Mouse (Mus musculus): ENCODE measurements at regions not wholly inside any gene's neighbourhood (a gene's known extent, or its start where the extent isn't known, plus 50 kb on each side); places are given as distances from the start of the nearest gene placed in this dataset.

DNA sequence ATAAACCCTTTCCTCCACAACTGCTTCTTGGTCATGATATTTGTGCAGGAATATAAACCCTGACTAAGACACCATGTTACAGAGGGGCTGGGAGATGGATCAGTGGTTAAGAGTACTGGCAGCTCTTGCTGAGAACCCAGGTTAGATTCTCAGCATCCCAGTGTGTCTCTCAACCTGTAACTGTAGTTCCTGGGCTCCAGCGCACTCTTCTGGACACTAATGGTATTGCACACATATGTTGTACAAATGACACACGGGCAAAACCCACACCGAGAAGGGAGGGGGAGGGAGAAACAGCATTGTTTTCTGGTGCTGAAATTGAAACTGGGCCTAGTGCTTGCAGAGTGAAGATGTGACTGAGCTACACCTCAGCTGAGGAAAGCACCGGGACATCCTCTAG, 81.0 kb upstream of the Ccdc39 start:
- 82% methylated on average over 4 of the region's 4 CpGs for WGBS
- ATAC-seq: no peak
- no peak overlapping the region for H3K27ac ChIP-seq
- H3K27me3 ChIP-seq: no peaks in the 10 kb centered on the region
- no peaks in the 10 kb centered on the region for H3K4me1 ChIP-seq (replicated peaks)
- no peak overlapping the region for H3K4me2 ChIP-seq (replicated peaks)
- H3K36me3 ChIP-seq: no peaks in the 10 kb centered on the region
- no peak overlapping the region for H3K4me3 ChIP-seq (replicated peaks)
- H3K9me3 ChIP-seq: no peaks in the 10 kb centered on the region
- H3K9ac ChIP-seq (replicated peaks): no peak overlapping the region

DNA sequence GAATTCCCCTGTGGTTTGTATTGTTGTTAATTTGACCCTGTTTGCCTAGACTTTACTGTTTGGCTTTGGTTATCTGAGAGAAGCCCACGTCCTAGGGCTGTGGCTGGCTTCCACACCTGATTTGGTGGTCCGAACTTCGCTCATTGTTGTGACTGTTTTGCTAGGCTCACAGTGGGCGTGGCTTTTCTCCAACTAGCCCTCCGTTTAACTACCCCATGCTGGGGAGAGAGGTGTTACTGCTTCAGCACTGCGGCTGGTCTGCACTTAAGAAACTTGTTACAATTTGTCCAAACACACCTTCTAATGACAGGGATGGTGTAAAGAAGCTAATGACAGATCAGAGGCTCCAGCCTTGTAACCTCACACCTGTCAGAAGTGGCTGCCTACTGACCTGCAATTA, 64.7 kb upstream of the Fxr1 start:
- no peaks in the 10 kb centered on the region for H3K36me3 ChIP-seq
- WGBS: under 1% methylated on average over 6 of the region's 6 CpGs

GRCm38 (mm10) chr3:33955854-33956624, 63.7 kb upstream of the Fxr1 start:
- ATAC-seq: peak; percentile 86
- Histone ChIP-seq H3K4me2 (replicated peaks) (peak overlapping the region; percentile 47), H3K9ac (replicated peaks) (no peak overlapping the region), H3K9me3 (no peaks in the 10 kb centered on the region), H3K4me3 (replicated peaks) (peak overlapping the region; percentile 17; the same call in 1 of the 2 replicates), H3K27ac (no peak overlapping the region), H3K4me1 (replicated peaks) (peaks cover 11% of the 10 kb centered on the region), H3K36me3 (no peaks in the 10 kb centered on the region), H3K27me3 (peaks cover 17% of the 10 kb centered on the region)
- 2% methylated on average over 19 of the region's 19 CpGs for WGBS

More for the DNA sequence above, 64.7 kb upstream of the Fxr1 start:
- no peak overlapping the region for H3K4me2 ChIP-seq (replicated peaks)
- H3K4me3 ChIP-seq (replicated peaks): no peak overlapping the region
- H3K9ac ChIP-seq (replicated peaks): no peak overlapping the region
- no peaks in the 10 kb centered on the region for H3K9me3 ChIP-seq
- no peak for ATAC-seq
- H3K4me1 ChIP-seq (replicated peaks): peaks cover 11% of the 10 kb centered on the region
- peaks cover 17% of the 10 kb centered on the region for H3K27me3 ChIP-seq
- no peak overlapping the region for H3K27ac ChIP-seq

DNA sequence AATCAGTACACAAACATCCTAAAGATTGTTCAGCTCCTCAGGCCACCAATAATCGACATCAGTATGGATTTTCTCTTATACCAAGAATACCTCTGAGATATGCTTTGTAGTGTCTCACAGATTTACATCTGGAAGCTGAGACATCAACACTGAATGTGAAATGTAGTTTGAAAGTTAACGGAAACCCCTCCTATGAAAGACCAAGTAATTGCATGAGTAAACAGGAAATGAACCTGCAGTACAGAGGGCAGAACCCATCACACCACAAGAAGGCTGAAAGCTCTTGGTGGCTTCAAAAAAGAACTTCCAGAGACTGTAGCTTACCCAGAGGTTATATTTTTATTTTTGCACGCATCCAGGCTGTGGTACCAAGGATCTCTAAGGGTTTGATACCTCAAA, 63.1 kb upstream of the Fxr1 start:
- no peak overlapping the region for H3K9ac ChIP-seq (replicated peaks)
- peak overlapping the region; percentile 47; the same call in 1 of the 2 replicates for H3K4me2 ChIP-seq (replicated peaks)
- H3K27me3 ChIP-seq: peaks cover 17% of the 10 kb centered on the region
- no peaks in the 10 kb centered on the region for H3K9me3 ChIP-seq
- 54% methylated on average over 3 of the region's 3 CpGs for WGBS
- peaks cover 11% of the 10 kb centered on the region for H3K4me1 ChIP-seq (replicated peaks)
- H3K27ac ChIP-seq: no peak overlapping the region
- H3K4me3 ChIP-seq (replicated peaks): no peak overlapping the region
- H3K36me3 ChIP-seq: no peaks in the 10 kb centered on the region
- ATAC-seq: peak; percentile 8; the same call in 1 of the 2 replicates

- no peaks in the 10 kb centered on the region for H3K36me3 ChIP-seq
- peaks cover 17% of the 10 kb centered on the region for H3K27me3 ChIP-seq
- no peak overlapping the region for H3K27ac ChIP-seq
- no peak for ATAC-seq
- peaks cover 11% of the 10 kb centered on the region for H3K4me1 ChIP-seq (replicated peaks)
- no peak overlapping the region for H3K4me2 ChIP-seq (replicated peaks)
- WGBS: 91% methylated on average over 10 of the region's 10 CpGs
- no peaks in the 10 kb centered on the region for H3K9me3 ChIP-seq
- H3K4me3 ChIP-seq (replicated peaks): no peak overlapping the region
- no peak overlapping the region for H3K9ac ChIP-seq (replicated peaks)
Observed at GRCm38 (mm10) chr3:33957676-33958075, 62.1 kb upstream of the Fxr1 start.

DNA sequence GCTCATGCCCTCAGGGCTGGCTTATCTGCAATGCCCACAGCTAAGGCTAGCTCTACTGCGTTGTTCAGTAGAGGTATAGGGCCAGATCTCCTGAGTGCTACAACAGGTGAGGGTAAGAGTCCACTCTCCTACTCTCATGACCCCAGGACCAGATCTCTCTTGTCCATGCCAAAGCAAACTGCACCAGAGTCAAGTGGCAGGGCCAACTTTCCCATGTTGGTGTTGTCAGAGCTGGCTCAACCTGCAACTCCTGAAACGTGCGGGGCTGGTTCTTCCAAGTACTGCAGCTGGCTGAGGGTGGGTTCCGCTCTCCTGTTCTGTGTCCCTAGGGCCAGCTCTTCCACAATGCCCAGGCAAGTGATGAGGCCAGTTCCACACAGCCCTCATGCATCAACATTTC, 61.5 kb upstream of the Fxr1 start:
- H3K27ac ChIP-seq: no peak overlapping the region
- no peak overlapping the region for H3K9ac ChIP-seq (replicated peaks)
- H3K4me3 ChIP-seq (replicated peaks): no peak overlapping the region
- H3K36me3 ChIP-seq: no peaks in the 10 kb centered on the region
- peaks cover 11% of the 10 kb centered on the region for H3K4me1 ChIP-seq (replicated peaks)
- H3K27me3 ChIP-seq: peaks cover 17% of the 10 kb centered on the region
- WGBS: 92% methylated on average over 4 of the region's 4 CpGs
- no peak for ATAC-seq
- H3K4me2 ChIP-seq (replicated peaks): no peak overlapping the region
- no peaks in the 10 kb centered on the region for H3K9me3 ChIP-seq

- Histone ChIP-seq H3K27ac (no peak overlapping the region), H3K4me1 (replicated peaks) (peaks cover 4% of the 10 kb centered on the region), H3K4me2 (replicated peaks) (no peak overlapping the region), H3K9ac (replicated peaks) (no peak overlapping the region), H3K36me3 (no peaks in the 10 kb centered on the region), H3K4me3 (replicated peaks) (no peak overlapping the region), H3K9me3 (no peaks in the 10 kb centered on the region), H3K27me3 (peaks cover 14% of the 10 kb centered on the region)
- no peak for ATAC-seq
- WGBS: 61% methylated on average over 6 of the region's 6 CpGs
Observed at GRCm38 (mm10) chr3:33960211-33960610, 59.5 kb upstream of the Fxr1 start.

GRCm38 (mm10) chr3:33962938-33963337, 56.8 kb upstream of the Fxr1 start:
- H3K27me3 ChIP-seq: no peaks in the 10 kb centered on the region
- H3K4me1 ChIP-seq (replicated peaks): no peaks in the 10 kb centered on the region; the same call in 1 of the 2 replicates
- 92% methylated on average over 5 of the region's 5 CpGs for WGBS
- no peaks in the 10 kb centered on the region for H3K36me3 ChIP-seq
- no peak for ATAC-seq
- no peak overlapping the region for H3K4me3 ChIP-seq (replicated peaks)
- H3K9ac ChIP-seq (replicated peaks): no peak overlapping the region
- no peaks in the 10 kb centered on the region for H3K9me3 ChIP-seq
- no peak overlapping the region for H3K4me2 ChIP-seq (replicated peaks)
- H3K27ac ChIP-seq: no peak overlapping the region

DNA sequence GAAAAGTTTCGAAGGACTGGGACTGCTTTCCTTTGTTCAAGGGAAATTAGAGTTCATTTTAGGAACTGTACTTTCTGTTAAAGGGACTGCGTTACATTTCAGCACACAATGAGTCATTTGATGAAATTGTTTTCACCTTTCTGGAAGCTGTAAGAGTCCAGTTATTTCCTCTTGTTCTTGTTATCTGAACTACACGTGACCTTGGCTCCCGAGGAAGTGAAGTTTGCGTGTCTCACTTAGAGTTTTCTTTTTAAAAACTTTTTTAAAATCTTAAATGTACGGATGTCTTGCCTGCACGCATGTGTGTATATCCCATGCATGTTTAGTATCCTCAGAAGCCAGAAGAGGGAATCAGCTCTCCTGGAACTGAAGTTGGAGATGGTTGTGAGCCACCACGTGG, 52.6 kb upstream of the Fxr1 start:
- 87% methylated on average over 8 of the region's 8 CpGs for WGBS
- Histone ChIP-seq H3K36me3 (no peaks in the 10 kb centered on the region), H3K27me3 (no peaks in the 10 kb centered on the region), H3K4me3 (replicated peaks) (no peak overlapping the region), H3K27ac (no peak overlapping the region), H3K4me2 (replicated peaks) (no peak overlapping the region), H3K4me1 (replicated peaks) (no peaks in the 10 kb centered on the region), H3K9me3 (no peaks in the 10 kb centered on the region), H3K9ac (replicated peaks) (no peak overlapping the region)
- no peak for ATAC-seq

All from midbrain, embryonic 13.5 days (tissue).